Mouse (Mus musculus) intestine, postnatal 0 days (tissue): Measurements from ENCODE around the gene Cep70. TPM values are rescaled to one million over a fixed set of nuclear protein-coding genes. Genes with fewer than 3 reads are reported as not detected.

Experiments
- ATAC-seq: fragments of 200-750 bp; cut with Nextera tagmentation; 2 replicates; pipeline ENCODE4 v1.8.0; 2017; ENCODE audit warnings: mild to moderate bottlenecking, moderate TSS enrichment, moderate library complexity
- H3K27ac ChIP-seq: fragments of 300-500 bp; sonication (generic); 2 replicates; pipeline ENCODE4 v1.5.1; 2014; ENCODE audit warnings: mild to moderate bottlenecking, low read depth, low read length, moderate library complexity
- H3K27me3 ChIP-seq: fragments of 300-500 bp; sonication (generic); replicated peaks from 2 replicates; pipeline ENCODE4 v1.6.1; 2014; ENCODE audit warnings: low read length, mixed read lengths; ENCODE audit not compliant: control insufficient read depth, insufficient read depth
- H3K36me3 ChIP-seq: fragments of 300-500 bp; sonication (generic); 2 replicates; pipeline ENCODE4 v1.6.1; 2014; ENCODE audit warnings: mild to moderate bottlenecking, moderate library complexity; ENCODE audit not compliant: control insufficient read depth, insufficient read depth
- H3K4me1 ChIP-seq: fragments of 300-500 bp; sonication (generic); replicated peaks from 2 replicates; pipeline ENCODE4 v1.6.1; 2014; ENCODE audit warnings: antibody characterized with exemption, low read length, mixed read lengths; ENCODE audit not compliant: control insufficient read depth, insufficient read depth
- H3K4me2 ChIP-seq: fragments of 300-500 bp; sonication (generic); replicated peaks from 2 replicates; pipeline ENCODE4 v1.6.1; 2014; ENCODE audit warnings: low read depth, mild to moderate bottlenecking, moderate library complexity
- H3K4me3 ChIP-seq: fragments of 300-500 bp; sonication (generic); 2 replicates; pipeline ENCODE4 v1.5.1; 2014; ENCODE audit warnings: low read depth, low read length
- H3K9ac ChIP-seq: fragments of 300-500 bp; sonication (generic); 2 replicates; pipeline ENCODE4 v1.6.1; 2014; ENCODE audit warnings: mild to moderate bottlenecking, low read depth, low read length
- H3K9me3 ChIP-seq: fragments of 300-500 bp; sonication (generic); 2 replicates; pipeline ENCODE4 v1.6.1; 2016; ENCODE audit warnings: mixed run types; ENCODE audit not compliant: control insufficient read depth
- CTCF ChIP-seq: sonication (generic); IDR thresholded peaks from 2 replicates; pipeline ENCODE4 v1.5.1; 2016; ENCODE audit warnings: low read depth, mild to moderate bottlenecking, control low read depth, antibody characterized with exemption, moderate library complexity
- WGBS: fragments of 180-500 bp; shearing (Covaris S2); extraction: QIAGEN DNeasy Blood & Tissue Kit; methylation state at CpG from one replicate; pipeline ENCODE4 v1.1.7; 2014; 5-methylcytosine and 5-hydroxymethylcytosine counted together
- polyA plus RNA-seq: library from polyadenylated mRNA; unstranded; fragments of >200 nt; fragmentation: Nextera tagmentation; extraction: Ambion mirVana; gene quantifications from 2 replicates; pipeline ENCODE4 v1.2.1, GENCODE M21; 2015

The Cep70 gene
- polyA plus RNA-seq, 1 experiment from 2014 or later: 9.3 TPM

- H3K4me2 ChIP-seq: no peak overlapping the region
- H3K9ac ChIP-seq: no peak overlapping the region
- TF ChIP-seq CTCF: no peak
- H3K36me3 ChIP-seq: peaks cover 24% of the 10 kb centered on the region
- no peaks in the 10 kb centered on the region for H3K4me1 ChIP-seq
- ATAC-seq: no peak
- no peak overlapping the region for H3K4me3 ChIP-seq
- 88% methylated on average over 3 of the region's 3 CpGs for WGBS
- no peaks in the 10 kb centered on the region for H3K9me3 ChIP-seq
- no peaks in the 10 kb centered on the region for H3K27me3 ChIP-seq
- H3K27ac ChIP-seq: no peak overlapping the region
Measured at GRCm38 (mm10) chr9:99256821-99257220, 13.7 kb downstream of the Cep70 start.

- H3K4me3 ChIP-seq: no peak overlapping the region
- WGBS: 78% methylated on average over 5 of the region's 5 CpGs
- no peak overlapping the region for H3K4me2 ChIP-seq
- H3K36me3 ChIP-seq: peaks cover 30% of the 10 kb centered on the region
- no peak for ATAC-seq
- no peak overlapping the region for H3K27ac ChIP-seq
- H3K4me1 ChIP-seq: no peaks in the 10 kb centered on the region
- H3K27me3 ChIP-seq: no peaks in the 10 kb centered on the region
- no peak for TF ChIP-seq CTCF
- no peak overlapping the region for H3K9ac ChIP-seq
- no peaks in the 10 kb centered on the region for H3K9me3 ChIP-seq
Measured at GRCm38 (mm10) chr9:99258891-99259290, 15.7 kb downstream of the Cep70 start.

GRCm38 (mm10) chr9:99304296-99304695 is 61.1 kb downstream of the Cep70 start:
- no peak overlapping the region for H3K9ac ChIP-seq
- TF ChIP-seq CTCF: no peak
- H3K27ac ChIP-seq: no peak overlapping the region
- no peaks in the 10 kb centered on the region for H3K9me3 ChIP-seq
- H3K27me3 ChIP-seq: no peaks in the 10 kb centered on the region
- peaks cover 32% of the 10 kb centered on the region for H3K36me3 ChIP-seq
- H3K4me1 ChIP-seq: no peaks in the 10 kb centered on the region
- WGBS: 90% methylated on average over 5 of the region's 5 CpGs
- H3K4me2 ChIP-seq: no peak overlapping the region
- no peak overlapping the region for H3K4me3 ChIP-seq
- ATAC-seq: no peak

GRCm38 (mm10) chr9:99306226-99306625 is 63.1 kb downstream of the Cep70 start:
- WGBS: 88% methylated on average over 6 of the region's 6 CpGs
- Histone ChIP-seq H3K27me3 (no peaks in the 10 kb centered on the region), H3K36me3 (peaks cover 38% of the 10 kb centered on the region), H3K4me3 (no peak overlapping the region), H3K9ac (no peak overlapping the region), H3K4me1 (no peaks in the 10 kb centered on the region), H3K27ac (no peak overlapping the region), H3K4me2 (no peak overlapping the region), H3K9me3 (no peaks in the 10 kb centered on the region)
- no peak for TF ChIP-seq CTCF
- ATAC-seq: no peak

GRCm38 (mm10) chr9:99319343-99319951 is 76.3 kb downstream of the Cep70 start:
- H3K4me2 ChIP-seq: no peak overlapping the region
- H3K9ac ChIP-seq: no peak overlapping the region
- no peak overlapping the region for H3K27ac ChIP-seq
- ATAC-seq: no peak
- WGBS: 41% methylated on average over 8 of the region's 8 CpGs
- H3K9me3 ChIP-seq: no peaks in the 10 kb centered on the region
- H3K4me1 ChIP-seq: no peaks in the 10 kb centered on the region
- TF ChIP-seq CTCF: no peak
- H3K36me3 ChIP-seq: no peaks in the 10 kb centered on the region
- H3K27me3 ChIP-seq: no peaks in the 10 kb centered on the region
- no peak overlapping the region for H3K4me3 ChIP-seq

GRCm38 (mm10) chr9:99320006-99320405 is 76.8 kb downstream of the Cep70 start:
- TF ChIP-seq CTCF: no peak
- ATAC-seq: no peak
- H3K9ac ChIP-seq: no peak overlapping the region
- H3K4me2 ChIP-seq: no peak overlapping the region
- no peaks in the 10 kb centered on the region for H3K4me1 ChIP-seq
- H3K4me3 ChIP-seq: no peak overlapping the region
- H3K36me3 ChIP-seq: no peaks in the 10 kb centered on the region
- no peak overlapping the region for H3K27ac ChIP-seq
- no peaks in the 10 kb centered on the region for H3K27me3 ChIP-seq
- WGBS: 68% methylated on average over 8 of the region's 8 CpGs
- H3K9me3 ChIP-seq: no peaks in the 10 kb centered on the region
